Mouse (Mus musculus) urinary bladder, postnatal 0 days (tissue): ENCODE data around the gene Olr1. TPM values are rescaled to one million over a fixed set of nuclear protein-coding genes. Genes with fewer than 3 reads are reported as not detected.

Experiments
- polyA plus RNA-seq: library from polyadenylated mRNA; unstranded; fragments of >200 nt; fragmentation: Nextera tagmentation; extraction: Ambion mirVana; gene quantifications from 2 replicates; pipeline ENCODE4 v1.2.1, GENCODE M21; 2015

Gene Olr1
- polyA plus RNA-seq, result 1.4 and 16.2 TPM in 2 replicates

DNA sequence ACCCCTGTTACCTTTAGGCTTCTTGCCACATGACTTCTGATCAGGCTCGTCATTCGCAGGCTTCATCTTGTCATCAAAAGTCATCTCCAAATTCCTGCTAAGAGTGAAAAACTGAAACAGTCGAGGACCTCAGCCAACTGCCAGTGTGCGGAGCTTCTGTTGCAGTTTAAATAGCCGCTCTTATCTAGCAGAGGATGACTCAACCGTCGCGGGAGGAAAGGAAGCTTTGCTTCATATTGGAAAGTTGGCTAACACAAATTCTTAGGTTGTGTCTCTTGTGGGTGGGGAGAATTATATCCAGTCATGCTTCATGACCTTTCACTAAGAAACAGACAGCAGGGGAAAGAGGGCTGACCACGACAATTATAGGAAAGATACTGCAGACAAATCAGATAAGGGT, at the start of gene Olr1:
Olr1 (minus strand) TSS at position 142 of the 400 bp plus-strand sequence.

DNA sequence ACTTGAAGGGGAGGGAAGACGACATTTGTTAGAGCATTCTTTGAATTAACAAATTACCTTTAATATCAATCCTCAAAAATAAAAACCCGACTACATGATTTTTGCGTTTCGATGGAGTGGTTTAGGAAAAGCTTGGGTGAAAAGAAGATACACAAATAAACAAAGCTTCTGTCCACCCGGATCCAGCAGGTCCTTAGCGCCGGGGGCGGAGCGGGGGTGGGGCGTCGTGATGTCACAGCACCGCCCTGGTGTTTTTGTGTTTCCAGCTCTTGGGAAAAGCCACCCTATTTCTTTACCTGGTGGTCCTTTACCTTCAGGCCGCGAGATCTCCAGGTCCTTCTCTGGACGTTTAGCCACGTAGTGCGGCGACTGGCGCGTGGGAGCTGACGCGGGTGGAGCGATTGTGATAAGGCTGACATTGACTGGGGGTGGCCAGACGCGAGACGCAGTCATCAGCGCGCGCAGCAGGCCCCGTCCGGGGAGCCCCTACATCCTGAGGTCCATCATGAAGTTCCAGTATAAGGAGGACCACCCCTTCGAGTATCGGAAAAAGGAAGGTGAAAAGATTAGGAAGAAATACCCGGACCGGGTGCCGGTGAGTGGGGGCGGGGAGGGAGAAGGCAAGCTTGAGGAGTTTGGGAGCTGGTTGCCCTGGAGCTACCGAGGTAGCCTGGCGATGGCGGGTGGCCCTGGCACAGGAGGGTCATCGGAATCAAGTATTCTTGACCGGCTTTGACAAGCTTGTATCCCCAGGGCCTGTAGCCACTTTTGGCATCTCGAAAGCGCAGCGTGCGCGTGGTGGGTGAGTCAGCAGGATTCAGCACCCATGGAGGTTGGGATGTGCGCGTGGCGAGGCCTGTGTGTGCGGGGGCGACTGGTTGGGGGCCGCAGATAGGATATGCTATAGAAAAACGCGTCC, 26.2 kb upstream of the Olr1 start, which contains the start of gene Gabarapl1:
Gabarapl1 (plus strand) TSS at position 219 of the 919 bp plus-strand sequence.

DNA sequence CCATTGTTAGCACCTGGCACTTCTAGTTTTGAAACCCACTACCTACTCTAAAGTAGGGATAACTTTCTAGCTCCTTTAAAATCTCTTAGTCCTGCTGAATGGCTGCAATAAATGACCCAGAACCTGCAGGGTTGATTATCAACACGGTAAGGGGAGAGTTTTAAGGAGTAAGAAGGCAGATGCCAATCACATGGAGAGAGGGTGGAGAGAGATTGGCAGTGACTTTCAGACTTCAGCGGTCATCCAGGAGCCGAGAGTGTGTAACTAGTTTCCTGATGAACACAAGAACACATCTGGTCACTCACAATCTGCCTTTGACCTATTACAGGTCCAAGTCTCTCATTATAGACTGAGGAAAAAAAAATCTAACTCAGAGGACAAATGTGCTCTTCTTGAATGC, 5.4 kb upstream of the Olr1 start, which contains the start of gene Tmem52b:
Tmem52b (plus strand) TSS at position 189 of the 400 bp plus-strand sequence.

DNA sequence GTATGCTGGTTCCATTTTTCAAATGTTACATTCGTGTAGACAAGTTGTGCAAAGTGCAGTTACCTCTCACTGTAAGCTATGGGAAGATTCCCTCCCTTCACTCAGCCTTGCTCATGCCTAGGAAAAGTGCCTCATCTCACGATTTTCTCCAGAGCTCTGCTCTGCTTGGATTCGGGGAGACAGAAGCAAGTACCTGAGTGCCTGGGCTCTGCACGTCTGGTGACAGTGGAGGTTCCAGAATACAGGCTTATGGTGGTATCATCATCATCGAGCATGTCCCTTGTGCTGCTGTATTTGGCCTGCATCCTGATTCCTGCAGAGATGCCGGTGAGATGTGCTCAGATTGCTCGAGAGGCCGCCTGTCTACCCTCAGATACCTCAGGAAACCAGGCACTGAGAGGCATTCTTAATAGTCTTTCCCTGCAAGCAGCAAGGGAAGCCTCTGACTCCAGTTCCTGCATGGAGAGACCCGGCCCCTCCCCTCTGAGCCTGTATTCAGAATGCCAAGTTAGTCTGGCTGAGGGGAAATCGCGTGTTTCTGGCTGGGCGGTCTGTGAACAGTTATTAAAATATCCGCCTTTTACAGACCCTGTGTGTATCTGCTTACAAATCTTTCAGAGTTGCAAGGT, 55.4 kb downstream of the Olr1 start, which contains the start of gene Clec1a:
Clec1a (minus strand) TSS at position 590 of the 629 bp plus-strand sequence.

Other genes with a start within 250 kb of the Olr1 start
- gene Cd69, start 231.7 kb downstream of the Olr1 start, polyA plus RNA-seq, result not detected in 2 replicates
- not detected in 2 replicates for gene 4922502D21Rik, start 175.4 kb downstream of the Olr1 start, polyA plus RNA-seq
- gene Clec12a, start 164.5 kb downstream of the Olr1 start, polyA plus RNA-seq, result 0.25 and 0.73 TPM in 2 replicates
- not detected in 2 replicates for gene Clec12b, start 121.3 kb downstream of the Olr1 start, polyA plus RNA-seq
- 0.28 and 1.9 TPM in 2 replicates for gene Clec1b, start 109.9 kb downstream of the Olr1 start, polyA plus RNA-seq
- gene Clec9a, start 98.3 kb downstream of the Olr1 start, polyA plus RNA-seq, result not detected in 2 replicates
- 1.1 and 1.3 TPM in 2 replicates for gene Clec1a, start 55.2 kb downstream of the Olr1 start, polyA plus RNA-seq
- not detected in 2 replicates for gene Tmem52b, start 5.4 kb upstream of the Olr1 start, polyA plus RNA-seq
- 41.1 and 44.2 TPM in 2 replicates for gene Gabarapl1, start 26.0 kb upstream of the Olr1 start, polyA plus RNA-seq
- not detected in 2 replicates for gene Klre1, start 70.7 kb upstream of the Olr1 start, polyA plus RNA-seq
- not detected in 2 replicates for gene Klrd1, start 84.6 kb upstream of the Olr1 start, polyA plus RNA-seq
- gene Klrk1, start 116.7 kb upstream of the Olr1 start, polyA plus RNA-seq, result not detected in 2 replicates
- gene Klrc3, start 136.2 kb upstream of the Olr1 start, polyA plus RNA-seq, result not detected in 2 replicates
- not detected in 2 replicates for gene Klrc2, start 153.5 kb upstream of the Olr1 start, polyA plus RNA-seq
- gene Klrc1, start 171.8 kb upstream of the Olr1 start, polyA plus RNA-seq, result not detected in 2 replicates
- gene Klri1, start 210.0 kb upstream of the Olr1 start, polyA plus RNA-seq, result not detected in 2 replicates
- not detected in 2 replicates for gene Klri2, start 233.3 kb upstream of the Olr1 start, polyA plus RNA-seq